Mouse (Mus musculus) cerebellum, postnatal 10 days (tissue): Measurements from ENCODE around the gene Nmt2.

ENCODE experiments used
- DNase-seq, 2 experiments: peaks; one replicate each; pipeline ENCODE4 v3.0.0; 2021; ENCODE audit warnings: mixed read lengths in 2 of 2

Gene Nmt2

DNA sequence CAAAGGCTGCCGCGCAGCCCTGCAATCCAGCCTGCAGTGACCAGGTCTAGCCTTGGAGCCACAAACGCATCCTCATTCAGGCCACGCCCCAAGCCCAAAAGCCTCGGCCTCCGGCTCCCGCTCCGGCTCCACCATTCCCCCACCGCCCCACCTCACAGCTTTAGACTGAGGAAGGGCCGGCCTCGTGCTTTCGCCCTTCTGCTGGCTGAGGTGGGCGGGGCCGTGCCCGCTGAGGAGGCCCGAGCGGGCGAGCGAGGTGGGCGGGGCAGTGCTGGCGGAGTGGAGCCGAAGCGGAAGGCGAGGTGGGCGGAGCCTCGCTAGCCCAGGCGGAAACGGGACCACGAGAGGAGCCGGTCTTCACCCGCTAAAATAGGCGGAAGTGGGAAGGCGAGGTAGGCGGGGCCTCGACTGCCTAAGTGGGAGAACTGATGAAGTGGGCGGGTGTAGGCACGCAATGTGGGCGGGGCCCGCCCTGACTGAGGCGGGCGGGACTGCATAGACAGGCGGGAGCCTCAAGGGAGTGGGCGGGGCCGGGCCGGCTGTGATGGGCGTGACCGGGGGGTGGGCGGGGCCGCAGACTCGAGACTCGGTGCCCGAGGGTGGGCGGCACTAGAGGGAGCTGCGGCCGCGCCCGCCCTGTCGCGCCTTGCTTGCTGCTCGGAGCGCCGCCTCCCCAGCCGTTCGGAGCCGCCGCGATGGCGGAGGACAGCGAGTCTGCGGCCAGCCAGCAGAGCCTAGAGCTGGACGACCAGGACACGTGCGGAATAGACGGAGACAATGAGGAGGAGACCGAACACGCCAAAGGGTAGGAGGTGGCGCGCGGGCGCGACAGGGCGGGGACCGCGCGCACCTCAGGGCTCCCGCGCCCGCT lies at the start of gene Nmt2:
Gene Nmt2 (plus strand): TSS at position 611 of the 871 bp plus-strand sequence.
- peak; percentile 100 for DNase-seq

DNA sequence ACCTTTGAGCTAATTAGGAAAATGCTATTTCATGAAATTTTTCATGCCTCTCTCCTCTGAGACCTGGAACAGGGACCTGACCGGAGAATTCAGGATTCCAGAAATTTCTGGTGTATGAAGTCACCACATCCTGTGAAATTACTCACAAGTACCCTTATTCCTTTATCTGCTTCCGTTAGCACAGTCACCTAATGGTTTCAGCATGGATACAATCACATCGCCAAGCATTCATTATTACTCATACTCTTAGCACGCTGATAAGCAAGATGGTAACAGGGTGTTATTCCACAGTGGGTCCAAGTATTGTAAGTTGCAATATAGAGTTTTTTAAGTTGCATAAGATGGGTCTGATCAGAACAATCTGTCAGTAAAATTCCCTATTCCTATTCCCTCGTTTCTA lies 44.8 kb upstream of the Nmt2 start:
- no peak for DNase-seq

DNA sequence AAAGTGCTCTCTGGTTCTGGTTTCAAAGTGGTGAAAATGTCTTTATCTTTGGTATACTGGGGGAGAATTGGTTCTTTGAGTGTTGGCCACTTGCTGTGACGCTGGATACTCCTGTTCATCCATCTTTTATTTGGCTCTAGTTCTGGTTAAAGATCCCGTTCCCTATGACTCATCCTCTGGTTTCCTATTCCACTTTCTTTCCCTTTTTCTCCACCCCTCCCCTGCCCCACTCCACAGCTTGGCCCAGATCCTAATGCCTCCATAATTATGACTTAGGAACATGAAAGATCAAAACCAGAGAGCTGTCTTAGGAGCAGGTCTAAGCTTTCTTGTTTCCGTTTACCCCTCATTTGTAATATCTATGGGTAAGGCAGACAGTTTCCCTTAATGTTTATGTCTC lies 39.8 kb upstream of the Nmt2 start:
- no peak for DNase-seq

DNA sequence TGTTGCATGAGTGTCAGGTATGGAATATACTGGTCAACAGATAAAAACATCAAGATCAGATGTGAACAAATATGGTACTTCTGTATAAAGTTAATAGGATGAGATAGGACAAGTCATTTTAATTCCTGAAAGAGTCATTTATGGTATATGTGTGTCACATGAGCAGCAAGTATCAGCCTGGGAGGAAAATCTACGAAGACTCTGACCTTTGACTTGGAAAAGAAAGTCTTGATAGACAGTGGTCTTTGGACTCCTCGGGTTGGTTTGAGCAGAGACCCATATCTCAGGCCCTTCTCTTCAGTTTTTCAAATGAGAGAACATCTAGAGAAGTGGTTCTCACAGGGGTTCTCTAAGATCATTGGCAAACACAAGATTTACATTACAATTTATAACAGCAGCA lies 32.7 kb upstream of the Nmt2 start:
- DNase-seq: no peak

DNA sequence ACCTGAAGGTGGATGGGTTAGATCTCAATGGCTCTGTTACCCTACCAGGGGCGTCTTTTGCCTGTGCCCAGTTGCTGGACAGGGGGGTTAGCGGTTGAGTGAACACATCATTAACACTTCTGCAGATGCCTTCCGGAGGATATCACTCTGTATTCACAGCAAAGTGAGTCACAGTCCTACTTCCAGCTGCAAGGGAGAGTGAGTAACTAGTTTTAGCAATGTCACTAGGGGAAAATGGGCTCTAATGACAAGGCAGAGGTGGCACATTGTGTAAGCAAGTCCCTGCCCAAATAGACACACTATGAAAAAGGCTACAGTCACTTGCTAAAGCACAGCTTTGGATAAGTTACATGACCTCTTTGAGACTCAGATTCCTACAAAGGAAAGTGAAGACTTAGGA lies 17.5 kb upstream of the Nmt2 start:
- DNase-seq: no peak

DNA sequence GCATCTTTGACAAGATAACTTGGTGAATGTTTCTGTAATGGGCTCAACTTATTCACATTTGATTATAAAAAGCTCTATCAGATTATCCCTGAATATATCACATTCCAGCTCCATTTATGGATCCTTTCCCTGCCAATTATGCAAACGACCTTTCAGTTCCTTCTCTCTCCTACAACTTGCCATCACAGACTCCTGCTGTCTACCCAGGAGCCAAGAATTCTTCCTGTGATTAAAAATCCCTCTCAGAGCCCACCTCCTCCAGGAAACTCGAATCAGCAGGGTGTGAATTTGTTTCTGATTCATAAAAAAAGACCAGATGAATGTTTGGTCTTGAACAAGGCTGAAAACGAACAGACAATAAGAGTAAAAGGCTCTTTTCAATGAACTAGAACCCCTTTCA lies 16.1 kb upstream of the Nmt2 start:
- DNase-seq: no peak

DNA sequence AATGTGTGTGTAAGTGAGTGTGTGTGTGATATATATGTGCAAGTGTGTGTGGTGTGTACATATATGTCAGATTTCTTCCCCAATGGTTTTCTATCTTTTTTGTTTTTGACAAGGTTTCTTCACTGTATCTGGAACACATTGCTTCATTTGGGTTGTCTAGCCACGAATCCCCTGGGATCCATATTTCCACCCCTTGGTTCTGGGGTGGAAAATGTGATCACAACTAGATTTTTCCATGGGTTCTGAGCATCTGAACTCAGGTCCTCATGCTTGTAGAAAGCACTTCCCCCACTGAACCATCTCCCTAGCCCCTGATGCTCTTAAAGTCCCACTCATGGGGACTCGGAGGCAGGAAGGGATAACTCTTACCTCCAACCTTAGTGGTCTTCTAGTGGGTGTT lies 10.7 kb upstream of the Nmt2 start:
- no peak for DNase-seq

DNA sequence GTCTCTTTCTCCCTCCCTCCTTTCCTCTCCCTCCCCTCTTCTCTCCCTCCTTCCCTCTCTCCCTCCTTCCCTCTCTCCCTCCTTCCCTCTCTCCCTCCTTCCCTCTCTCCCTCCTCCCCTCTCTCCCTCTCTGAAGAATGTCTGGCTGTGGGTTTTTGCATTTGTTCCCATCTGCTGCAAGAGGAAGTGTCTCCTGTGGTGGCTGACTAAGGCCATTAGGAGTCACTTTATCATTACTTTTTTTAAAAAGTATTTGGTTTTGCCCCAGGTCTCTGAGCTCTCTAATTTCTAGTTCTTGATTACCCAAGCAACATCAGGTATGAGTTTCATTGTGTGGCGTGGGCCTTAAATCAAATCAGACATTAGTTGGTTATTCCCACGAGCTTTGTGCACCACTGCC lies 7.9 kb upstream of the Nmt2 start:
- DNase-seq: no peak

DNA sequence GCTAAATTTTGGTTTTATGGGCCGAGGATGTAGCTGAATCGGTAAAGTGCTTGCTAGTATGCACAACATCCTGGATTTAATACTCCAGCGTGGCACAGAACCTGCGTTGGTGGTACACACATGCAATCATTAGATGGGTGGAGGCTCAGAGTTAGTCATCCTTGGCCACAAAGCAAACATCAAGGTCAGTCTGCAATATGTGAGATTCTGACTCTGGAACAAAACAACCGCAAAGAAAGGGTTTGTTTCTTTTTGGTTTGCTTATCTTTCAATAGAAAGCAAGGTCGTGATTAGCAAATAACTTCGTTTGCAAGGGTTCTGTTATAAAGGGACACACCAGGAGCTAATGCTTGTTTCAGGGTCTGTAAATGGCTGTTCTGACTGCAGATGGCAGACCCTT lies 6.5 kb upstream of the Nmt2 start:
- no peak for DNase-seq

DNA sequence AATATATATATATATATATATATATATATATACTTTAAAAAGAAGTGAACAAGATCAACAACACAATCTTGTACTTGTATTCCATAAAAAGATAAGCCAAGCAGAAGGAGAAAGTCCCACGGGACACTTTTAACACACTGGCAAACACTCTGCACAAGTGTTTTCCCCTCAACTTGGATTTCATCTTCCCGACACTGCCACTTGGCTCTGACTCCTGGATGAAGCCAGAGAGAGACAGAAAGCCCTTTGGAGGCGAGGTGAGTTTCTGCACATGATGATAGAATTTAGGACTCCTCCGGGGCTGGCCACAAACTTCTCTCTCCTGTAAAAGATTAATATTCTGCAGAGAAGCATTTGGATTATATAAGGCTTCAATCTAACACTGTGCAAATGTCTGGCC lies 2.7 kb upstream of the Nmt2 start:
- DNase-seq: no peak

DNA sequence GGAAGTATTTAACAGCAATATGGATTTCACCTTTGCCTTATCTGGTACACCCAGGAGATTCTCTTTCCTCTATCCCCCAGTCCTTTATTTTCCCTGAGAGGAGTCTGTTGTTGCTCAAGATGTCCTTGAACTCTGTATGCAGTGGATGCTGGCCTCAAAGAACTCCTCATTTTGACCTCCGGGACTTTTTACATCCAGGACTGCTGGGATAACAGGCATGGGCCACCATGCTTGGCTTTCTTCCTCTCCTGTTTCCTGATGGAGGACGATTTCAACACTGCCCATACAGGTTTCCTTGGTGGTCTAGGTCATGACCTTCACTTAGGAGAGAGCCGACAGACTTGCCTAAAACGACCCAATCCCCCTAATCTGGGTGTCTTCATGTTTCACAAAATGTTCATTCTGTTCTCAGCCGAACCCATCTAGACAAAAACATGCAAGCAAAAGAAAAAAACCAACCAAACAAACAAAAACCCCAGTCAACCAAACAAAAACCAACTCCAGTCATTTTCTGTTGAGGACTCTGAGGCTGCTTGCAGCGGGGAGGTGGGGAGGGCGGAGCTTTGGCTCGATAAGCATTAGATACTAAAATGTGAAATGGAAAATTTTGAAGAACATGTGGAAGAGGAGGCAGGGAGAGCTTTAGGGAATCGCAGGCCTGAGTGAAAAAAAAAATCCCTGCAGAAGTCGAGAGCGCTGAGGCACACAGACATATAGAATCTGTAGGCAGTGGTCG lies 978 bp upstream of the Nmt2 start:
- DNase-seq: peak; percentile 8 to 10

DNA sequence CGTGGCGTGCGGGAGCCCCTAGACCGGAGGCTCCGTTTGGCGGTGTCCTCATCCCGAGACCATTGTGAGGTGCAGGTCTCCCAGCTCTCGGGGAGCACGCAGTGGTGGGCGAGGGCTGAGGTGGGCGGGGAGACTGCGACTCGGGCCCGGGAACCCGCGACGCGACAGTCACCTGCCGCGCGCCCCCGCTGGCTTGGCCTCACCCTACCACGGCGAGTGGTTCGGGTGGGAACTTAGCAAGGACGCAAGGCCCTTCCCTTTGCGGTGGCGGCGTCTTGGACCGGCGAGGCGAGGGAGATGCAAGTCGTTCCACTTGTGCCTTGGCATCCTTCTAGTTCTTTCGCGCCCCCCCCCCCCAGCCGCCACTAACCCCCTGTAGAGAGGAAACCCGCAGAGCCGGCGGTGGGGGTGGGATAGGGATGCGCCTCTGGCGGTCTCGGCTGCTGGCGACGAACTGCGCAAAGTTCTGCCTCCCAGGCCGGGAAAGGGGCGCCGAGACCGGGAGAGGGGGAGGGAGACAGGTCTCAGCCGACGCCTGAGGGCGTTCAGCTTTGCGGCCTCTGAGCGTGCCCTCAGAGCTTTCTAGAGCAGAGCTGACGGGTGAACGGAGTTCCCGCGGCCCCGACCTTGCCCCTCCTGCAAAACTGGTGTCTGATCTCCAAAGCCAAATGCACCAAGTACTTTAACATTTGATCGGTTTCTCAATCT lies 615 bp downstream of the Nmt2 start:
- peak; percentile 77 to 79 for DNase-seq

DNA sequence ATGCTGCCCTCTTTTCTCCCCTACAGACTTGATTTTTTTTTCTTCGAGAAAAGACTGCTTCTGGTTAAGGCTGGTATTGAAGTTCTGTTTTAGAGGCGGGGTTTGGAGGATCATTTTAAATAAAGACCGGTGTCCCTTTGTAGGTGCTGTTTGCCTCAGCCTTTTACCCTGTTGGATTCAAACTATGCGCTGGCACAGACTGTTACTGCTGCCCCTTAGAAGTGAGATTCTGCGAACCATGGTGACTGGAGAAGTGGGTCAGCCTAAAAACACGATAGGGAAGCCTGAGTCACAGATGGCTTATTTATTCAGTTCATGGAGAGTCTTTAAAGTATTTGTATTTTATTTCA lies 1.1 kb downstream of the Nmt2 start:
- DNase-seq: peak; percentile 23 to 43

DNA sequence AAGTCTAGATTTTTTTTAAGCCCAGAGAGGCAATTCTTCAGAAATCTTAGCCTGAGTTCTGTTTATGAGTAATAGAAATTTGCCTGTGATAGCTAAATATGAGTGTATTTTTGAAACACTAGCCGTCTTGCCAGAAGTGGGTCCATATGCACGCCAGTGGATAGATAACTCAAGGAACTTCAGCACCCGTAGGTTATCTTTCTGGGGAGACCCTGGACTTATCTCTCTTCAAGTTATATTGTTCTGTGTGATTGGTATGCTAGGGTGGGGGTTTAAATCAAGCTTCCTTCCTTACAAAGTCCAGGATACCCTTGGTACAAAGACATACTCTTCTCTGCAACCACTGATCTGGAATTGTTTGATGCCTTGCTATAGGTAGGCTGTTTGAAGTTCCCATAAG lies 1.7 kb downstream of the Nmt2 start:
- DNase-seq: no peak

DNA sequence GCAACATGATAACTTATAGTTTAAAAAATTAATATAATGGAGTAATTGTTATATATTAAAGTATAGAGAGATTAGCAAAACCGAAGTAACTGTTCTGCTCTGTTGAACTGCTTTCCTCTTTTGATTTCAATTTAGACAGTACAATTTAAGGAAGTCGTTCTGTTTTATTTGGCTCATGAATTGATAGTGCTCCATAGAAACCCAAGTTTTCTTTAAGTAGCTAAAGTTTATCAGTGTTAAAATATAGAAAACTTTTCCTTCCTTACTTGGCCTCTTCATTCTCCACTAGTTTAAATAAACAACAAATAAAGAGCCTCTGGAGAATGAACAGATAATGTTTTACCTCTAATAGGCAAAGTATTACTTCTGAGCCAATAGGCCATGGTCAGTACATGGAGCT lies 2.2 kb downstream of the Nmt2 start:
- DNase-seq: no peak

DNA sequence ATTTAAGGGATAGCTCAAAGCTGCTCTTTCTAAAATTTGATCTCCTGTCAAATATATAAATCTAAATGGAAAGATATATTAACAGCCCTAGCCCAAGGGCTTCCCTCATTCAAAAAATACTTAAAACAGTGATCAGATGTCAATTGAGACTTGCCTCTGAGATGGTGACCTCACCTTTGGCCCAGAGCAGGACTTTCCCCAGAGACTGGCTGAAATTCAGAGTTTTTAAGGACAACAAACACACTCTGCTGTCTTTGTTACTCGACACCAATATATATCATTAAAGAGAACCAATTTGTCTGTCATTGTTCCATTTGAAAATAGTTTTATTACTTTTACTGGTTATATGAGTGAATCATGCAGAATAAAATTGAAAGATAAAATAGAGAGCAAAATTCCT lies 5.6 kb downstream of the Nmt2 start:
- DNase-seq: no peak

DNA sequence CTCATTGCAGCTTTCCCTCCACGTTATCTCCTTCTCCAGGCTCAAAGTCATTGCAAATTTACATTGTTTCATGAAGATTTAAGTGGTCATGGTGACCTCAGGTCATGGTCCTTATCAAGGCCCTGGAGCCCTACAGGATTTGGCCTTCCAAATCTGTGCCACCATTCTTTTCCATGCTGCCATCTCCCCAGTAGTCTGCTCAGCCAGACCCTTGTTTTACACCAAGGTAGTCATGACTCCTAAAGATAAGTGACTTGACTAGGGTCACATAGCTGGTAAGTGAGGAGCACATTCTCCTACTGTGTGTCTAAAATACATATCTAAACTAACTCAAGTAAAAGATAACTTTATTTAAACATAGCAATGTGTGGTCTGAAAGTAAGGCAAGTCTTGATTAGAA lies 8.2 kb downstream of the Nmt2 start:
- no peak for DNase-seq

DNA sequence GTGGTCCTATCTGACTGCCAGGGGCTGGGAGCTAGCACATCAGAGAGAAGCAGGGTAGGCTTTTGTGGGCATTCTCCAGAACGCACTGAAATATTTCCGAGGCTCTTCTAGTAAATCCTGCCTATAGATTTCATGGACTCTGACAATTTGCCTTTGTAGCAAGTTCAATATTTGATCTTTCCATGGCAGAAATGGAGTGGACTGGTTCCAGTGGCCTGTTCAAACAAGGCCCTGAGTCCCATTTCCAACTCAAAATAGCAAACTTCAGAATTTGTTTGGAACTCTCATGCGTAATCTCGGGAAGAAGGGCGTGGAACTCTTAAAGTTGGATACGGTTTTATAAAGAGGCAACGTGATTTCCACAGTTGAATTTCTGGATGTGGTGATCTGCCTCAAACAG lies 11.8 kb downstream of the Nmt2 start:
- no peak for DNase-seq

DNA sequence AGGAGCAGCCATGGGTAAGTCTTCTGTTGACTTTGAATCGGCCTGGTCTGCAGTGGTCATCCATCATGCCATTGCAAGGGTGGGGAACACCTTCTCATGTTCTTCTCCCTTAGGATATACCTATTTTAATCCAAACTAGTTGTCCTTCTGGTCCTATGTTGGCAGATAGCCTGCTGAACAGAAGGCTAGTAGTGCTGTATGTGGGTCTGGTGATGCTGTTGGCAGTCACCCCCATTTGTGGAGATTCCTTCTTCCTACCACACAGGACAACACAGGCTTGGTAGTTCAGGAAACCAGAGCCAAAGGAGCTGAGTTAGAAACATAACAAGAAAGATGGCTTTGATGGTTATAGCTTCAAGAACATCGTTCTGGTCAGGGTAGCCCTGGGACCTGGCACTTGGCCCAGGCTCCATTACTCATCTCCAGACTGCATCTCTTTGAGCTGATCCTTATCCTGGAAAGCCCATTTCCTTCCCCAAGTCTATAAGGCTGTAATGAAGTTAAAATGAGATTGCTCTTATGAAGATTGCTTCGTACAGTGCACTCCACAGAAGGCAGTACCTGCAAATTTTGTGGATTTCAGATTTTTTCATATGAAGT lies 21.5 kb downstream of the Nmt2 start:
- peak; percentile 62 to 67 for DNase-seq

DNA sequence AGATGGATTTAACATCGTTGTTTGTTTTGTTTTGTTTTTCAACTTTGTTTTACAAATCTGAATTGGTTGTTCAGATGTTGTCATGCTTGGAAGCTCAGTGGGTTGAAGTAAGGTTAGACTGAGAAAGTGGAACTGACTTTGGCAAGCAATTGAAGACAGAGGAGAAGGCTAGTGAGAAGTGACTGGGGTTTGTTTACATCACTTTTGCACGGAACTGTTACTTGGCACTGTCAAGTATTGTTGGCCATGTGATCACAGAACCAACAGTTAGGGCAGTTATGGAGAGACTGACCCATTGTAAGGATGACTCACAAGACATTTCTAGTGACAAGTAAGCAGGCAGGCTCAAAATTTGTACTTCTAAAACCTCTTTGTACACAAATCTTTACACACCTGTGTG lies 39.1 kb downstream of the Nmt2 start:
- DNase-seq: no peak

DNA sequence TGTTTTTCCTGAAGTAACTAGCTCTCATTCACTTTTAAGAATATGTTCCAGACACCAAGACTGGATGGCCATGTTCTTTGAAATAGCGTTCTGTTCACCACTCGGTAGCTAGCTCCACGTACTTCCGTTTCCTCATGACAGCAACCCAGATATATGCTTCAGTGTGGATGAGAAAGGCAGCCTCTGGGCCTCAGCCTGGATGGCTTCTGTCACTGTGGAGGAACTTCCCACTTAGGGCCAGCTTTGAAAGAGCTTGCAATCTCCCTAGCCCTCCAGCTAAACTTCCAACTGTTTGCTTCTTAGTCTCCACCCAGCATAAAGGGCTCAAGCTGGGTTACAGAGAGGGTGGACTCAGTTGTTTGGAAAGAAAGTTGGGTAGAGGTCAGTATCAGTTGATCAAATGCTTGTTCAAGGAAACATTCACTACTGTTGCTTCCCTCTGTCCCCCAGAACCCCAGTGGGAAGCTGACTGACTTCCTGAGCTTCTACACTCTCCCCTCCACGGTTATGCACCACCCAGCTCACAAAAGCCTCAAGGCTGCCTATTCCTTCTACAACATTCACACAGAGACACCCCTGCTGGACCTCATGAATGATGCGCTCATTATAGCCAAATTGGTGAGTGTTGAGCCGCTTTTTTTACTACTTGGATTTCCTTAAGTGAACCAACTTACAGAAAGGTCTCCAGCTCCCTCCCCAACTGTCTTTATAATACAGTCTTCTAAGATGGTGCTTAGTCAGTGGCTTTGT lies 40.5 kb downstream of the Nmt2 start:
- DNase-seq: no peak

DNA sequence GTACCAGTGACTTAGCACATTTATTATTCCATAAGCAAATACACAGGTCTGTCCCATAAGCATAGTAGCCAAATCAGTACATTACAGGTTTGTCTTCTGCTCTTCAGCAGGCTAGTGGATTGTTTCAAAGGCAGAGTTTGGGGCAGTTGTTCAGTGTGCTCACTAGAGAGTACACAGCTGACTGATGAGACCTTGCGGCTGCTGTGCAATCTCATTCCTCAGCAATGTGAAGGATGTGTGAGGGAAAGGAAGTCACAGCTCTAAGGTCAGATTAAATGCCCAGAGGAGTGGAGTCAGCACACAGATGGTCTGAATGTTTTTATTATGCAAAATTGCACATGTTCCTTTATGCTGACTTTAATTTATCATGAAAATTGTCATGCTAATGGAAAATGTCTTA lies 42.5 kb downstream of the Nmt2 start:
- no peak for DNase-seq

DNA sequence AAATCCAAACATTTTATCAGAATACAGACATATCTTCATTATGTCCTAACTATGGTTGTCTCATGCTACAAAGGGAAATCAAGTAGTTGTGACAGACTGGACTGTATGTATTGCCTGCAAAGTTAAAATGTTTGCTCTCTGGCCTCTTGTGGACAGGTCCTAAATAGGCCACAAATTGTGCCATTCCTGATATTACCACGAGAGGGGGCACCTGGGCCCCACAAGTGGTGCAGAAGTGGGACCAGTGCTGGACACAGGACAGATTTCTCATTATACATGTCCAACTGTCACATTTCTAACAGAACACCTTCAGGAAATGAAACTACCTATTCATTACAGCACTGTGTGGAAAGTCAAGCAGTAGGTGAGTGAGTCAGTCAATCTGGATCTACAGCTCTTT lies 43.3 kb downstream of the Nmt2 start:
- DNase-seq: peak; percentile 85 to 86
